Mouse (Mus musculus) CH12F3 (cell line): ENCODE data around the gene Rpl19.

Source experiments
- in situ Hi-C: fragments of 300-500 bp; cut with MboI; formaldehyde crosslinking; loops from 2 replicates; pipeline ENCODE4 v1.14.3; 2020; ENCODE audit warnings: low sequenced_read_pairs

Rpl19 gene

GRCm38 (mm10) chr11:98026570-98027296, at the start of gene Rpl19:
TSS of gene Rpl19 (plus strand) at chr11:98026710.
- in situ Hi-C loops = no loop called here

DNA sequence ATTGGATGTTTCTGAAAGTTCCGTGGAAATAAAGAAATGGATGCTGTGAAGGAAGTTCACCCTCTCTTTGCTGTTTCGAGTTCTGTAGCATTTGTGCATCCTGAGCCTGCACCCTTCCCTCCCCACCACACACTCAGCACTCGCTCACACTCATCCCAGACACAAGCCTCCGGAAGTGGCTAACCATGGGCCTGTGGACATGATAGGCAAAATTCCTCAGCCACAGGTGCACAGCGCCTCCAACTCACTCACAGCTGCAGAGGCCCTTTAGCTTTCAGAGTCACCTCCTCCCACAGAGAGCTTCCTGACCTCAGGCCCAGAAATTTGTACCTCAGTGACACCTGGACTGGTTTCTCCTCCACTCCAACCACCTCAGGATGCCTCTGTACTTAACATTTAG, 48.7 kb upstream of the Rpl19 start:
- in situ Hi-C loops = no loop called here

GRCm38 (mm10) chr11:97978392-97978791, 48.1 kb upstream of the Rpl19 start:
- in situ Hi-C loops = no loop called here

GRCm38 (mm10) chr11:97979824-97980495, 46.5 kb upstream of the Rpl19 start:
- in situ Hi-C loops = loop anchor here (10.0 kb wide), 2 partner anchors 85 to 185 kb away; partner anchors contain the start of gene Lasp1

GRCm38 (mm10) chr11:97980531-97980966, 46.0 kb upstream of the Rpl19 start:
- in situ Hi-C loops = loop anchor here (10.0 kb wide), 2 partner anchors 86 to 186 kb away; partner anchors contain the start of gene Lasp1

DNA sequence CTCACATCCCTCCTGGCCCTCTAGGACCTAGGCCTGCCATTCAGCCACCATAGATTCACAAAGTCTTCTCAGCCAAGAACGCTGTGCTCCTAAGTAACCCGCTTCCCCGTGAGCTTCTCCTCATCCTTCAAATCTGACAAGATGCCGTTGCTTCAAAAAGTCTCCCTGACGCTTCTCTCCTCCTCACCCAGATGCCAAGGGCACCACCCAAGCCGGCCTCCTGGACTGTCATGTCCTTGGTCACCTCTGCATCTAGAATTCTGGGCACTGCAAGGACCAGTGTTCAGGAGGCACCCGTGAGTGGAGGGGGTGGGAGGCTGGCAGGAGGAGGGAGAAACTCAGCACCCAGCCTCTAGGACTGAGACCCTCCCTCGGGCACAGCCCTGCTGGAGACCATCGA, 43.8 kb upstream of the Rpl19 start:
- in situ Hi-C loops = loop anchor here (10.0 kb wide), 2 partner anchors 88 to 188 kb away; partner anchors contain the start of gene Lasp1

DNA sequence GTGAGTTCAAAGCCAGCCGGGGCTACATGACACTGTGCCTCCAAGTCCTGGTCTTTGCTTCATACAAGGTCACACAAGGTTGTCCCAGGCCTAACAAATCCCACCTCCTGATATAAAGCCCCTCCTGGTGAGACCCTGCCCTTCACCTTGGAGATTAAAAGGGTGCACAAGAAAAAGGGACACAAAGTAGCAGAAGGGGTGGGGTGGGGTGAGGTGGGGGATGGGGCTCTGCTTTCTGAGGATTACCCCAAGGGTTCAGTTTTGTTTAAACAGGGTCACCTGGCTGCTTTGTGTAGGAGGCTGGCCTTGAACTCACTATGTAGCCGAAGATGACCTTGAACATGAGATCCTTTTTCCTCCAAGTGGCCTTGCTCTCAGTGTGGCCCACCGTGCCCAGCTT, 43.0 kb upstream of the Rpl19 start:
- in situ Hi-C loops = loop anchor here (10.0 kb wide), 2 partner anchors 89 to 189 kb away; partner anchors contain the start of gene Lasp1

DNA sequence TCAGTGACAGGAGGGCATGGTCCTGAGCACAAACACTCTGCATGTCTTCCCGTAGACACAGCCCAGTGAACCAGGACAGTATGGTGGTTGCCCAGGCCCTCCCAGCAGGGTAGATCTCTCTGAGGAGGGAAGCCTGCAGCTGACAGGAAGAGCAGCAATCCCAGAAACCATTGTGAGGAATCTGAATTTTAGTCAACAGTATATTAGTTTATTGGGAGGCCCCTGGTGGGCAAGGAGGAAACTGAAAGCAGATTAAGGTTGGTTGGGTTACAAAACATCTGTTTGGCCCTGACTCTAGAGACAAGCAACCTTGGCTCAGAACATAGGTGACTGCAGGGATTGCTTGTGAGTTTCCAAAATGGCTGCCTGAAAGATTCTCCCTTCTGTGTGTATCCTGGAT, 42.5 kb upstream of the Rpl19 start:
- in situ Hi-C loops = loop anchor here (10.0 kb wide), 2 partner anchors 89 to 189 kb away; partner anchors contain the start of gene Lasp1

GRCm38 (mm10) chr11:97985727-97986677, 40.5 kb upstream of the Rpl19 start, which contains the start of gene Plxdc1:
TSS of gene Plxdc1 (minus strand) at chr11:97986444.
- in situ Hi-C loops = loop anchor here (10.0 kb wide), 2 partner anchors 91 to 191 kb away; partner anchors contain the start of gene Lasp1

DNA sequence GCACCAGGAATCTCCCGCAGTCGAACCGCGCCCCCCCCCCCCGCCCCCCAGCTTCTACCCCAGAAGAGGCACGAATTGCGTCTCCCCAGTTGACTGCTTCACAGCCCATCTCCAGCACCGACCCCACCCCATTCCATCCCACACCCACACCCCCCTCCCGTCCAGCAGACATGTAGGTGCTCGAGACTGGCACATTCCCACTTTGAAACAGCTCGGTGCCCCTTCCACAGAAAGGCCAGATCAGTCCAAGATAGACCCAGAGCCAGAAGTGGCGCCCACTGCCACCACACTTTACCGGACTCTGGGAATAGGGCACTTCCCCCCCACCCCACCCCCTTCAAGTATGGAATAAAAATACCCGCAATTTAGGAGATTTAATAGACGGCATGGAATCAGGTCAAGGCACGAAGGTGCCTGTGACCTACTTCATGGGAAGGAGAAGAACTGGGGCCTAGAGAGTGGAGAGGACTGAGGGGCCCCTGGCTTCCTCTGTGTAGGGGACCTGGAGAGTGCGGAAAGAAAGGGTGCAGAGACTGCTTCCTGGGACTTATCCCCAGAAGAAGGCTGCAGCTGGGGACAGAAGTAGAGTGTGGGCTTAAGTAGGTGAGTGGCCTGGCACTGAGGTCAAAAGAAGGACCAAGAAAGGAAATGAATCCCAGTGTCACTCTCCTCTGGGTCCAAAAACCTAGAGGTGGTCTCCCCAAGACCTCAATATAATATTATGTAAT, 39.6 kb upstream of the Rpl19 start:
- in situ Hi-C loops = loop anchor here (10.0 kb wide), 2 partner anchors 92 to 192 kb away; partner anchors contain the start of gene Lasp1

- in situ Hi-C loops = loop anchor here (10.0 kb wide), 2 partner anchors 93 to 193 kb away; partner anchors contain the start of gene Lasp1
Measured at GRCm38 (mm10) chr11:97987551-97988526, 38.7 kb upstream of the Rpl19 start.

- in situ Hi-C loops = loop anchor here (10.0 kb wide), 2 partner anchors 94 to 194 kb away; partner anchors contain the start of gene Lasp1
Measured at GRCm38 (mm10) chr11:97988530-97989096, 37.9 kb upstream of the Rpl19 start.

DNA sequence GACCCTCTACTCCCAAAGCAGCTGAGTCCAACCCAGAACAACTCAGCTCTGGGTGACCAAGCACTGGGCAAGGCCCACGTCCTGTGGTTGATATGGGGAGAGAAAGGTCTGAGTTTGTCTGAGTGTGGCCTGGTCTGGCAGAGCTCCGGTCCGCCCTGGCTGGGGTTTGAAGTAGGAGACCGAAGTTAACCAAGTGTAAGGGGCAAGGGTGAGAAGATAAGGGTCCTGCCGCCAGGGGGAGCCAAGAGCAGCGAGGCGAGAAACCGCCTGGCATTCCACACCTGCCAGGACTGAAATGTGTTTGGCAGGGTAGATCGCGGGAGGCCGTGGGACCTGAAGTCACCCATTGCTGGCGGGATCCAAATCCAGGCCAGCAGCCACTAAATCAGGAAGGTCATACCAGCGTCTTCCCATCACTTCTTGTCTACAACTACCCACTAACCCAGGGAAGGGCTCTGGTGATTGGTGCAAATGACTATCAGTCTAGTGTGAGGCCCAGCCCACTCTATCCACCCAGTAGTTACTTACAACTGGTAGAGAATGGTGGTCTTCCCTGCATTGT, 31.9 kb upstream of the Rpl19 start:
- in situ Hi-C loops = no loop called here

DNA sequence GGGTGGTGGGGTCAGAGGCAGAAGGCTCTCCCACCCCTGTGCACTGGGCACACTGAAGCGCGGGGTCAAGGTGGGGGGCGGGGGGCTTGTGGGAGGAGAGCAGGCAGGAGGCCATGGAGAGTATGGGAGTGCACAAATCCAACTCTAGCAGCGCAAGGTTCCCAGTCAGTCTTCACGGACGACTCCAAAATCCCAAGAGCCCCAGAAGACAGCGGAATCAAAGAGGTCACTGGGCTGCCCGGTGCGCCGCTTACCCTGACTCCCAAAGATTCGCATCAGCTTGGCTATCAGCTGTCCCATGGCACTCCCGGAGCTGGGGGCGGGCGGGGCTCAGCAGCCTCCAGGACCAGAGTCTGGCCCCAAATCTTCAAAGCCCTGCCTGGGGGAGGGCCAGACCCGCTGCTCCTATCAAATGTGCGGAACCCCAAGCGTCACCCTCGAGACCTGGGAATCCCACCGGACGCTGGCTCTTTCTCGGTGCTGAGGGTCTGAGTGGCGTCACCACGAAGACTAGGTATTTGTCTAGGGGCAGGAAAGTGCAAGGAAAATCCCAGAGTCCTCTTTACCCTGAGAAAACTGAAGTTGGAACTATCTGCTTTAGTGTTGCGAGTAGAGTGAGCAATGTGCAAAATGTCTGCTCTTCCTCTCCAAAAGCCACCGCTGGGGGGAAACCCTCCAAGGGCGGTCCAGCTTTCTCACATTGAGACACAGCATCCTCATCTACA, 30.8 kb upstream of the Rpl19 start, which contains the start of gene Arl5c:
Arl5c (minus strand) TSS at position 618 of the 725 bp plus-strand sequence.
- in situ Hi-C loops = no loop called here

DNA sequence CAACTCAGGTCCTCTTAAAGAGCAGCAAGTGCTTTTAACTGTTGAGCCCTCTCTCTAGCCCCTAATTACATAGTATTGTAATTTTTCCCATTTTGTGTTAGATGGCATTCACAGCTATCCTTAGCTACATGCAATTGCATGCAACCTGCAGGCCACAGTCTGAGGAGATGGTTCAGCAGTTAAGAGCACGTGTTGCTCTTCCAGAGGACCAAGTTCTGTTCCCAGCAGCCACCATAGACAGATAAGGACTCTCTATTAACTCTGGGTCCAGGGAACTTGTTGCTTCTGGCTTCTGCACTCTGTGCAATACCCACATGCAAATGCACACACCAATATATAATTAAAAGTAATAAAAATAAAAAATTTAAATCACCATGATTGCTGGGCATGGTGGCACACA, 29.8 kb upstream of the Rpl19 start:
- in situ Hi-C loops = no loop called here

GRCm38 (mm10) chr11:97997387-97997960, 29.0 kb upstream of the Rpl19 start:
- in situ Hi-C loops = no loop called here
